Mouse (Mus musculus) MEL (cell line): ENCODE measurements around the gene Zfp697. TPM values are rescaled to one million over a fixed set of nuclear protein-coding genes. Genes with fewer than 3 reads are reported as not detected.

Experiments
- DNase-seq: peaks from one replicate; pipeline ENCODE4 v3.0.0; 2011; ENCODE audit warnings: low read depth, low spot score
- H3K27ac ChIP-seq: 2 replicates; pipeline ENCODE4 v1.5.1; 2012; ENCODE audit warnings: low read depth, mild to moderate bottlenecking, control low read depth, low read length, moderate library complexity; ENCODE audit not compliant: control insufficient read depth
- H3K27me3 ChIP-seq, 2 experiments: fragments of 150-350 bp in 1 of 2; sonication (generic) in 1 of 2; 2 replicates each; pipeline ENCODE4 v1.6.1; 2012; ENCODE audit warnings: low read length in 2 of 2, mild to moderate bottlenecking in 2 of 2, improper control_type of control experiment in 1 of 2, moderate library complexity in 1 of 2; ENCODE audit not compliant: insufficient read depth in 2 of 2, control insufficient read depth in 1 of 2
- H3K36me3 ChIP-seq, 2 experiments: 2 replicates each; pipeline ENCODE4 v1.6.1; 2012 to 2014; ENCODE audit warnings: low read length in 2 of 2, improper control_type of control experiment in 1 of 2, inconsistent platforms in 1 of 2, mild to moderate bottlenecking in 1 of 2; ENCODE audit not compliant: insufficient read depth in 2 of 2, control insufficient read depth in 1 of 2
- H3K4me1 ChIP-seq, 2 experiments: fragments of 150-350 bp in 1 of 2; sonication (generic) in 1 of 2; 2 replicates each; pipeline ENCODE4 v1.6.1; 2012; ENCODE audit warnings: low read length in 2 of 2, improper control_type of control experiment in 1 of 2, mild to moderate bottlenecking in 1 of 2; ENCODE audit not compliant: insufficient read depth in 2 of 2, control insufficient read depth in 1 of 2
- H3K4me3 ChIP-seq, 2 experiments: fragments of 150-350 bp in 1 of 2; sonication (generic) in 1 of 2; 2 replicates each; pipeline ENCODE4 v1.5.1; 2012; ENCODE audit warnings: low read depth in 2 of 2, low read length in 2 of 2, mild to moderate bottlenecking in 2 of 2, moderate library complexity in 2 of 2, control low read depth in 1 of 2, improper control_type of control experiment in 1 of 2; ENCODE audit not compliant: control insufficient read depth in 1 of 2, insufficient read depth in 1 of 2
- H3K79me2 ChIP-seq: 2 replicates; pipeline ENCODE4 v1.6.1; 2012; ENCODE audit warnings: mild to moderate bottlenecking, low read length, moderate library complexity; ENCODE audit not compliant: control insufficient read depth, poor library complexity, insufficient read depth
- H3K9ac ChIP-seq: 2 replicates; pipeline ENCODE4 v1.6.1; 2012; ENCODE audit warnings: low read depth, mild to moderate bottlenecking, control low read depth, low read length, moderate library complexity; ENCODE audit not compliant: control insufficient read depth, poor library complexity, severe bottlenecking
- H3K9me3 ChIP-seq: fragments of 150-350 bp; sonication (generic); replicated peaks from 2 replicates; pipeline ENCODE4 v1.6.1; 2012; ENCODE audit warnings: mild to moderate bottlenecking, low read length, improper control_type of control experiment, moderate library complexity; ENCODE audit not compliant: insufficient read depth
- CHD2 ChIP-seq: IDR thresholded peaks from 2 replicates; pipeline ENCODE4 v1.6.1; 2011; ENCODE audit warnings: low read length, improper control_type of control experiment
- E2F4 ChIP-seq: IDR thresholded peaks from 2 replicates; pipeline ENCODE4 v1.6.1; 2011; ENCODE audit warnings: low read depth, low read length, improper control_type of control experiment, borderline replicate concordance
- ELF1 ChIP-seq: IDR thresholded peaks from 2 replicates; pipeline ENCODE4 v1.6.1; 2014; ENCODE audit warnings: low read depth, mild to moderate bottlenecking, inconsistent platforms, low read length, improper control_type of control experiment, moderate library complexity
- EP300 ChIP-seq, 2 experiments: IDR thresholded peaks; 2 replicates each; pipeline ENCODE4 v1.6.1; 2011; ENCODE audit warnings: improper control_type of control experiment in 2 of 2, low read length in 2 of 2, low read depth in 1 of 2, mild to moderate bottlenecking in 1 of 2
- ETS1 ChIP-seq: IDR thresholded peaks from 2 replicates; pipeline ENCODE4 v1.6.1; 2012; ENCODE audit warnings: low read depth, mild to moderate bottlenecking, inconsistent platforms, low read length, improper control_type of control experiment, moderate library complexity
- GABPA ChIP-seq: IDR thresholded peaks from 2 replicates; pipeline ENCODE4 v1.6.1; 2012; ENCODE audit warnings: low read depth, mild to moderate bottlenecking, inconsistent platforms, low read length, improper control_type of control experiment, moderate library complexity
- JUND ChIP-seq: IDR thresholded peaks from 2 replicates; pipeline ENCODE4 v1.6.1; 2011; ENCODE audit warnings: low read depth, mild to moderate bottlenecking, improper control_type of control experiment, low read length
- KAT2A ChIP-seq: conservative IDR thresholded peaks from 2 replicates; pipeline ENCODE4 v1.6.1; 2012; ENCODE audit warnings: low read depth, low read length, improper control_type of control experiment, inconsistent platforms
- MEF2A ChIP-seq: IDR thresholded peaks from 2 replicates; pipeline ENCODE4 v1.6.1; 2014; ENCODE audit warnings: low read depth, mild to moderate bottlenecking, inconsistent platforms, low read length, improper control_type of control experiment; ENCODE audit not compliant: poor library complexity, insufficient replicate concordance, severe bottlenecking; ENCODE audit errors: extremely low read depth
- MXI1 ChIP-seq: IDR thresholded peaks from 2 replicates; pipeline ENCODE4 v1.6.1; 2011; ENCODE audit warnings: mild to moderate bottlenecking, low read depth, low read length, improper control_type of control experiment
- MYC ChIP-seq: IDR thresholded peaks from 2 replicates; pipeline ENCODE4 v1.6.1; 2011; ENCODE audit warnings: low read depth, mild to moderate bottlenecking, low read length, improper control_type of control experiment, moderate library complexity
- NRF1 ChIP-seq: IDR thresholded peaks from 2 replicates; pipeline ENCODE4 v1.6.1; 2014; ENCODE audit warnings: low read depth, mild to moderate bottlenecking, inconsistent platforms, low read length, improper control_type of control experiment, moderate library complexity; ENCODE audit not compliant: poor library complexity, insufficient read depth, severe bottlenecking
- POLR2AphosphoS2 ChIP-seq: IDR thresholded peaks from 2 replicates; pipeline ENCODE4 v1.6.1; 2011; ENCODE audit warnings: low read length, improper control_type of control experiment
- SIN3A ChIP-seq: IDR thresholded peaks from 2 replicates; pipeline ENCODE4 v1.6.1; 2012; ENCODE audit warnings: low read length, improper control_type of control experiment, inconsistent platforms
- SMC3 ChIP-seq: IDR thresholded peaks from 2 replicates; pipeline ENCODE4 v1.6.1; 2011; ENCODE audit warnings: low read depth, low read length, improper control_type of control experiment
- TAL1 ChIP-seq: IDR thresholded peaks from 2 replicates; pipeline ENCODE4 v1.6.1; 2012; ENCODE audit warnings: mild to moderate bottlenecking, inconsistent platforms, low read length, moderate library complexity, mixed read lengths
- TBP ChIP-seq: IDR thresholded peaks from 2 replicates; pipeline ENCODE4 v1.8.0; 2011; ENCODE audit warnings: low read depth, low read length, improper control_type of control experiment
- TCF12 ChIP-seq: IDR thresholded peaks from 2 replicates; pipeline ENCODE4 v1.6.1; 2014; ENCODE audit warnings: low read depth, mild to moderate bottlenecking, inconsistent platforms, low read length, improper control_type of control experiment, moderate library complexity
- UBTF ChIP-seq: IDR thresholded peaks from 2 replicates; pipeline ENCODE4 v1.6.1; 2012; ENCODE audit warnings: low read depth, mild to moderate bottlenecking, inconsistent platforms, low read length, improper control_type of control experiment, moderate library complexity, borderline replicate concordance; ENCODE audit not compliant: insufficient read depth
- USF1 ChIP-seq: IDR thresholded peaks from 2 replicates; pipeline ENCODE4 v1.6.1; 2014; ENCODE audit warnings: low read depth, mild to moderate bottlenecking, inconsistent platforms, low read length, improper control_type of control experiment, moderate library complexity
- USF2 ChIP-seq, 2 experiments: IDR thresholded peaks; 2 replicates each; pipeline ENCODE4 v1.6.1; 2011 to 2012; ENCODE audit warnings: improper control_type of control experiment in 2 of 2, low read length in 2 of 2, borderline replicate concordance in 1 of 2, inconsistent platforms in 1 of 2, low read depth in 1 of 2, mild to moderate bottlenecking in 1 of 2; ENCODE audit not compliant: insufficient read depth in 1 of 2
- ZMIZ1 ChIP-seq: IDR thresholded peaks from 2 replicates; pipeline ENCODE4 v1.6.1; 2012; ENCODE audit warnings: low read depth, mild to moderate bottlenecking, inconsistent platforms, low read length, improper control_type of control experiment, moderate library complexity
- polyA plus RNA-seq, 2 experiments: library from polyadenylated mRNA; stranded (reverse) in 1 of 2; unstranded in 1 of 2; fragments of >175 nt in 1 of 2; fragments of >200 nt in 1 of 2; gene quantifications; 2 replicates each; pipeline versions ENCODE4 v1.2.1 to v1.2.4; 2012; ENCODE audit warnings: low replicate concordance in 2 of 2, low read depth in 1 of 2; ENCODE audit not compliant: insufficient read length in 2 of 2, insufficient read depth in 1 of 2, missing spikeins in 1 of 2
- total RNA-seq: library from RNA; depleted of rRNA; stranded (reverse); fragments of 300-350 nt; gene quantifications from 2 replicates; pipeline ENCODE4 v1.2.3, GENCODE M21; 2012

The Zfp697 gene
- total and polyA plus RNA-seq, 3 experiments = 0.04 TPM; not detected in 2

GRCm38 (mm10) chr3:98682401-98682800 is 300.1 kb downstream of the Zfp697 start:
- H3K27ac ChIP-seq = no peak overlapping the region
- H3K9me3 ChIP-seq = no peaks in the 10 kb centered on the region
- TF ChIP-seq ELF1 (no peak), MYC (no peak), TCF12 (no peak), NRF1 (no peak), ZMIZ1 (no peak), POLR2AphosphoS2 (no peak), EP300 (IDR thresholded peaks at IDR 0.05; ENCODE audit: low read depth in 1 of 2, low read length in 2 of 2) (no peak), MXI1 (no peak), TAL1 (no peak), UBTF (no peak), USF2 (IDR thresholded peaks at IDR 0.05; ENCODE audit: borderline replicate concordance in 1 of 2, insufficient read depth in 1 of 2, low read depth in 1 of 2, low read length in 2 of 2) (no peak), SIN3A (no peak), TBP (no peak), E2F4 (no peak), MEF2A (no peak)
- H3K79me2 ChIP-seq = no peaks in the 10 kb centered on the region
- H3K27me3 ChIP-seq = no peaks in the 10 kb centered on the region
- H3K36me3 ChIP-seq = no peaks in the 10 kb centered on the region
- H3K4me1 ChIP-seq = no peaks in the 10 kb centered on the region
- H3K9ac ChIP-seq = no peak overlapping the region
- no peak overlapping the region for H3K4me3 ChIP-seq
- no peak for DNase-seq

GRCm38 (mm10) chr3:98720740-98721139 is 338.5 kb downstream of the Zfp697 start:
- TF ChIP-seq ELF1 (no peak), MYC (no peak), USF2 (IDR thresholded peaks at IDR 0.05; ENCODE audit: borderline replicate concordance in 1 of 2, insufficient read depth in 1 of 2, low read depth in 1 of 2, low read length in 2 of 2) (no peak), MXI1 (no peak), E2F4 (no peak), ETS1 (no peak), CHD2 (no peak), USF1 (no peak), TAL1 (no peak), SMC3 (no peak), GABPA (no peak), TCF12 (no peak), JUND (no peak), KAT2A (no peak), NRF1 (no peak), UBTF (no peak)
- H3K4me3 ChIP-seq = no peak overlapping the region
- no peaks in the 10 kb centered on the region for H3K4me1 ChIP-seq
- H3K27me3 ChIP-seq = no peaks in the 10 kb centered on the region
- no peak overlapping the region for H3K27ac ChIP-seq
- DNase-seq = no peak
- no peak overlapping the region for H3K9ac ChIP-seq
- H3K79me2 ChIP-seq = no peaks in the 10 kb centered on the region
- H3K36me3 ChIP-seq = no peaks in the 10 kb centered on the region
- H3K9me3 ChIP-seq = no peaks in the 10 kb centered on the region
